Mouse (Mus musculus): ENCODE data around the gene Mknk2. TPM values are rescaled to one million over a fixed set of nuclear protein-coding genes. Genes with fewer than 3 reads are reported as not detected.

The Mknk2 gene
- polyA plus RNA-seq, 1 experiment from 2014 or later, result 52.3 TPM

GRCm38 (mm10) chr10:80665459-80665858 is 12.5 kb downstream of the Mknk2 start:
- WGBS, result 69% methylated on average over 4 of the region's 4 CpGs
- Histone ChIP-seq H3K36me3 (ENCODE audit: poor library complexity, severe bottlenecking) (peaks cover 54% of the 10 kb centered on the region), H3K4me3 (no peak overlapping the region), H3K27ac (no peak overlapping the region), H3K9me3 (replicated peaks) (no peaks in the 10 kb centered on the region), H3K4me2 (no peak overlapping the region), H3K4me1 (peaks cover 22% of the 10 kb centered on the region), H3K9ac (no peak overlapping the region; the same call in 1 of the 2 replicates), H3K27me3 (no peaks in the 10 kb centered on the region)
- no peak for ATAC-seq

GRCm38 (mm10) chr10:80665016-80665380 is 12.9 kb downstream of the Mknk2 start:
- Histone ChIP-seq H3K4me2 (no peak overlapping the region), H3K9ac (no peak overlapping the region; the same call in 1 of the 2 replicates), H3K27ac (no peak overlapping the region), H3K4me1 (peaks cover 19% of the 10 kb centered on the region), H3K36me3 (ENCODE audit: poor library complexity, severe bottlenecking) (peaks cover 50% of the 10 kb centered on the region), H3K9me3 (replicated peaks) (no peaks in the 10 kb centered on the region), H3K27me3 (no peaks in the 10 kb centered on the region), H3K4me3 (no peak overlapping the region)
- WGBS, result 25% methylated on average over 10 of the region's 10 CpGs
- ATAC-seq, result no peak

- Histone ChIP-seq H3K4me3 (no peak overlapping the region), H3K4me2 (no peak overlapping the region), H3K27me3 (no peaks in the 10 kb centered on the region), H3K27ac (peak overlapping the region; percentile 1; the same call in 1 of the 2 replicates), H3K9ac (no peak overlapping the region), H3K36me3 (ENCODE audit: poor library complexity, severe bottlenecking) (peaks cover 44% of the 10 kb centered on the region), H3K4me1 (peaks cover 19% of the 10 kb centered on the region), H3K9me3 (replicated peaks) (no peaks in the 10 kb centered on the region)
- 50% methylated on average over 16 of the region's 16 CpGs for WGBS
- no peak; the same call in 1 of the 2 replicates for ATAC-seq
Measured at GRCm38 (mm10) chr10:80664197-80665015, 13.5 kb downstream of the Mknk2 start.

DNA sequence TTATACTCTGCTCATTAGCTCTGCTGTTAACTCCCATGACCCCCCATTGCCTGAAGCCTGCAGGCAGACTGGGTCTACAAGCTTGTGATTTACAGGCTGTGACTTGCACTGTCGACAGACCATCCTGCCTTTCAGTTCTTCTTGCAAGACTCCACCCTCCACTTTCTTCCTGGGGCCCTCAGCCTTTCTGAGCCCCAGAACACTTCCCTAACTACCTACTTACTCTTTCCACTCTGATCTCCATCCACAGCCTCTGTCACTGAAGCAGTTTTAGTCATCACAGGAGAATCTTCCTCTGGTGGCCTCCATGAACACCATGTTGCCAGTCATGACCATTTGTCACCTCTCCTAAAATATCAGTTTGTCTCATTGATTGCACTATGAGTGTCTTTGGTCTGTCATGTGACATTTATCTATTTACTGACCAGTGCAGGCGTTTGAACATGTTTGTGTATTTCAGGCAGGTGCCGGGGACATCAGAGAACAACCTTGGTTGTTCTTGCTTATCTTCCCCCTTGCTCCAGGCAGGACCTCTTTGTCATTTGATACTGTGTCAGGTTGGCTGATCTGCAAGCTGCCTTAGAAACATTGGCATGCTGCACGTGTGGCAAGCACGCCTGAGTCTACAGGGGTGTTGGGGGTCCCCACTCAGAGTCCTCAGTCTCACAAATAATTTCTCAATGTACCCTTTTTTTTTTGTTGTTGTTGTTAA is 14.3 kb downstream of the Mknk2 start:
- ATAC-seq, result no peak
- Histone ChIP-seq H3K27ac (no peak overlapping the region), H3K9me3 (replicated peaks) (no peaks in the 10 kb centered on the region), H3K4me3 (no peak overlapping the region), H3K36me3 (ENCODE audit: poor library complexity, severe bottlenecking) (peaks cover 36% of the 10 kb centered on the region), H3K4me2 (no peak overlapping the region), H3K9ac (0 out of 2 replicates have a peak overlapping the region, but pooled peaks have one; percentile 2), H3K27me3 (no peaks in the 10 kb centered on the region), H3K4me1 (peaks cover 24% of the 10 kb centered on the region)
- 66% methylated on average over 5 of the region's 5 CpGs for WGBS

- no peak overlapping the region for H3K27ac ChIP-seq
- H3K36me3 ChIP-seq (ENCODE audit: poor library complexity, severe bottlenecking), result peaks cover 11% of the 10 kb centered on the region
- H3K27me3 ChIP-seq, result no peaks in the 10 kb centered on the region
- H3K9ac ChIP-seq, result no peak overlapping the region
- 37% methylated on average over 5 of the region's 5 CpGs for WGBS
- H3K4me3 ChIP-seq, result no peak overlapping the region
- H3K9me3 ChIP-seq (replicated peaks), result no peaks in the 10 kb centered on the region
- peaks cover 28% of the 10 kb centered on the region for H3K4me1 ChIP-seq
- no peak for ATAC-seq
- no peak overlapping the region for H3K4me2 ChIP-seq
Measured at GRCm38 (mm10) chr10:80661149-80661548, 16.8 kb downstream of the Mknk2 start.

DNA sequence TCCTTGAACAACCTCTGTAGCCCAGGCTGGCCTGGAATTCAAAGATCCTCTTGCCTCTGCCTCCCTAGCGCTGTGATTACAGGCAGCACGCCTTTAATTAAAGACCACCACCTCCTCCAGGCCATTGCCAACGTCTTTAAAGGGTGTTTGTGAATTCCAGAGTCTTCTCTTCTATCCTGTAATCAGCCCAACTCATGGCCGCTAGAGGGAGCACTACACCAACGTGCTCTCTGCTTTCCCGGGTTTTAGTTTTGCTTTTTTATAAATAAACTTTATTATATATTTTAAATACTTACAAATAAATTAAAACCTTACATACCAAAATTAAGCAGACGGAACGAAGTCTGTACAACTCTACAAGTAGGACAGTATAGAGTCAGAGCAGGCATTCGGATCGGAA is 18.7 kb downstream of the Mknk2 start:
- no peaks in the 10 kb centered on the region for H3K9me3 ChIP-seq (replicated peaks)
- H3K27me3 ChIP-seq, result no peaks in the 10 kb centered on the region
- 9% methylated on average over 10 of the region's 10 CpGs for WGBS
- H3K4me3 ChIP-seq, result peak overlapping the region; percentile 23
- H3K27ac ChIP-seq, result peak overlapping the region; percentile 51; the same call in 1 of the 2 replicates
- peak overlapping the region; percentile 39; the same call in 1 of the 2 replicates for H3K4me2 ChIP-seq
- no peaks in the 10 kb centered on the region for H3K36me3 ChIP-seq (ENCODE audit: poor library complexity, severe bottlenecking)
- H3K9ac ChIP-seq, result no peak overlapping the region
- ATAC-seq, result no peak
- H3K4me1 ChIP-seq, result peaks cover 34% of the 10 kb centered on the region

GRCm38 (mm10) chr10:80658841-80659202 is 19.1 kb downstream of the Mknk2 start:
- ATAC-seq, result no peak
- no peaks in the 10 kb centered on the region for H3K36me3 ChIP-seq (ENCODE audit: poor library complexity, severe bottlenecking)
- H3K27me3 ChIP-seq, result no peaks in the 10 kb centered on the region
- peak overlapping the region; percentile 51; the same call in 1 of the 2 replicates for H3K27ac ChIP-seq
- WGBS, result 74% methylated on average over 4 of the region's 4 CpGs
- H3K4me2 ChIP-seq, result no peak overlapping the region
- no peaks in the 10 kb centered on the region for H3K9me3 ChIP-seq (replicated peaks)
- no peak overlapping the region for H3K9ac ChIP-seq
- H3K4me1 ChIP-seq, result peaks cover 36% of the 10 kb centered on the region
- H3K4me3 ChIP-seq, result no peak overlapping the region

DNA sequence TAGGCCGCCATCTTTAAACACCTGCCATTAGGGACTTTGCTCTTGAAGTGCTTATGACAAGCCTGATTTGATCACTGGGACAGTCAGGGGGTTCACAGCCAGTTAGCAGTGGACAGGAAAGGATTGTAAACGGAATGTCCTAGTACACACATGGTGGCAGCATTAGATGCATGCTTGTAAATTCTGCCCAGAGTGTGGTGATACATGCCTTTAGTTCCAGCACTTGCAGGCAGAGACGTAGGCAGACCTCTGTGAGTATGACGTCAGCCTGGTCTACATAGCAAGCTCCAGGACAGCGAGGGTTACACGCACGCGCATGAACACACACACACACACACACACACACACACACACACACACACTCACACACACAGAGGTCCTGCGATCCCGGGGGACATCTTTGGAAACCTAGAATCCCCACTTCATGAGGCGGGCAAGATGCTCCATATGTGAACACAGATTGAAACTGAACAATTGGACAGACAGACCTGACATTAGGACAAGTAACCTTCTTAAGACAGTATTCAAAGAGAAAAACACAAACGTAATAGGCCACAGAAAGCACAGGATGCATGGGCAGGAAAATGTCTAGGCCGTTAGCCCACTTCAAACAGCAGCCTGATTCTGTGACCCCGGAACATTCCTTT is 19.6 kb downstream of the Mknk2 start:
- Histone ChIP-seq H3K36me3 (ENCODE audit: poor library complexity, severe bottlenecking) (no peaks in the 10 kb centered on the region), H3K4me3 (no peak overlapping the region), H3K9me3 (replicated peaks) (no peaks in the 10 kb centered on the region), H3K27ac (no peak overlapping the region), H3K27me3 (no peaks in the 10 kb centered on the region), H3K9ac (no peak overlapping the region), H3K4me2 (no peak overlapping the region), H3K4me1 (peaks cover 33% of the 10 kb centered on the region)
- WGBS, result 88% methylated on average over 14 of the region's 14 CpGs
- ATAC-seq, result no peak

DNA sequence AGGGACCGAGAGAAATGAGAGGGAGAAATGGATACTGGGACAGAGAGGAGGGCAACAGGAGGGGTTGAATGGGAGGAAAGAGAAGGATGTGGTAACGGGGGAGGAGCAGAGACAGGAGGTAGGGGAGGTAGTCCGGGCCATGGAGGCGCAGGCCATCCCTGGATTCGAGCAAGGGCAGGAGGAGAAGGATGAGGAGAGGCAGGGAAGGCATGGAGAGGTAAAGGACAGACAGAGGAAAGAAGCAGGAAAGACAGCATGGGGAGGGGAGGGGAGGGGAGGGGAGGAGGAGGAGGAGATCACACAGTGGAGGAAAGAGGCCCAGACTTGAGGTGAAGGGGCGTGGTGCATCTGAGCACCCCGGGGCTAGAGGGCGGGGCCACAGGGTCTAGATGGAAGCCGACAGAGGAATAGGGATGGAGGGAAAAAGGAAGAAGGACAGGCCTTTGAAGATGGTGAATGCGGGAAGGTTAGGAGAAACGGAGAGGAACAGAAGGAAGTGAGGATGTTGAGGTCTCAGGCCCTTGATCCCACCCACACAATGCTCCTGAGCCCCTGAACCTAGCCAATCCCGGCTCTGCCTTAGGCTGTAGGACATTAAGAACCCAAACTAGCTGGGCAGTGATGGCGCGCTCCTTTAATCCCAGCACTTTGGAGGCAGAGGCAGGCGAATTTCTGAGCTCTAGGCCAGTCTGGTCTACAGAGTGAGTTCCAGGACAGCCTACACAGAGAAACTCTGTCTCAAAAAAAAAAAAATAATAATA is 20.9 kb downstream of the Mknk2 start, which contains the start of gene Btbd2:
Btbd2 (minus strand) TSS at position 209 of the 761 bp plus-strand sequence.
- H3K4me2 ChIP-seq, result peak within 1 kb of the TSS; percentile 89
- peak within 1 kb of the TSS; percentile 82 for H3K4me3 ChIP-seq
- H3K4me1 ChIP-seq, result peaks cover 29% of the 10 kb centered on the region
- no peaks in the 10 kb centered on the region for H3K27me3 ChIP-seq
- peak within 1 kb of the TSS; percentile 89 for H3K27ac ChIP-seq
- 23% methylated on average over 15 of the region's 15 CpGs for WGBS
- no peak; the same call in 1 of the 2 replicates for ATAC-seq
- no peaks in the 10 kb centered on the region for H3K9me3 ChIP-seq (replicated peaks)
- peak within 1 kb of the TSS; percentile 92 for H3K9ac ChIP-seq
- peaks cover 3% of the 10 kb centered on the region; the same call in 1 of the 2 replicates for H3K36me3 ChIP-seq (ENCODE audit: poor library complexity, severe bottlenecking)

DNA sequence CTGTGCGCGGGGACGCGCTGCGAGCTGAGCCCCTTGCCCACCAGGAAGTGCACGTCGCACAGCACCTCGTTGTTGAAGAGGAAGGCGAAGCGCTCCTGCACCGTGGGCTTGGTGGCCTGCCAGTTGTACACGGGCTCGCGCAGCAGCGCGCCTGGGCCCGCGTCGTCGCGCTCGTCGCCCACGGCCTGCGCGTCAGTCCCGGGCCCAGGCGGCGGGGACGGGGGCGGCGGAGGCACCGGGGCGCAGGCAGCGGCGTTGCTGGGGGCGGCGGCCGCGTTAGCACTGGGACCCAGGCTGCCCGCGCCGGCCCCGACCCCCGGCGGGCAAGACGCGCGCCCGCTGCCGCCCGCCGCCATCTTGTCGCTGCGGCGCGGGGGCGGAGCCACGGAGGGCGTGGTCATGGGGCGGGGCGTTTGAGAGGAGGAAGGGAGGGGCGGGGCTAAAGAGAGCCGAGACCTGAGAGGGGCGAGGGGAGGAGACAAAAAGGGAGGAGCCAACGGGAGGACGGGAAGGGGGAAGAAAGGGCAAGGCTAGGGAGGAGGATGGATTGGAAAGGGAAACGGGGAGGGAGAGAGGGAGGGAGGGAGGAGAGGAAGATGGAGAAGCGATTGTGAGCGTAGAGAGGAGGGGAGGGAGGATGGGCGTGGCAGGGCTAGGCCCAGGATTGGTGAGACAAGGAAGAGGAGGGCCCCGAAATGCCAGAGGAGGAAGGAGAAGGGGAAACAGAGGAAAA is 21.6 kb downstream of the Mknk2 start:
- H3K9ac ChIP-seq, result peak overlapping the region; percentile 92
- no peaks in the 10 kb centered on the region for H3K9me3 ChIP-seq (replicated peaks)
- peaks cover 4% of the 10 kb centered on the region; the same call in 1 of the 2 replicates for H3K36me3 ChIP-seq (ENCODE audit: poor library complexity, severe bottlenecking)
- H3K4me3 ChIP-seq, result peak overlapping the region; percentile 82
- under 1% methylated on average over 44 of the region's 72 CpGs for WGBS
- H3K4me1 ChIP-seq, result peaks cover 29% of the 10 kb centered on the region
- ATAC-seq, result peak; percentile 85
- peak overlapping the region; percentile 89 for H3K4me2 ChIP-seq
- peak overlapping the region; percentile 89 for H3K27ac ChIP-seq
- H3K27me3 ChIP-seq, result no peaks in the 10 kb centered on the region

Measured in forebrain, embryonic 13.5 days (tissue).